Mouse (Mus musculus) kidney, adult 2 months (tissue): ENCODE measurements around the gene Gm11146.

Experiments
- CTCF ChIP-seq: fragments of 200-500 bp; conservative IDR thresholded peaks from 2 replicates; pipeline ENCODE4 v1.5.1; 2011; ENCODE audit warnings: low read depth, mild to moderate bottlenecking, control low read depth, low read length, moderate library complexity, mixed read lengths; ENCODE audit not compliant: insufficient read depth, insufficient read length
- POLR2A ChIP-seq: fragments of 200-500 bp; IDR thresholded peaks from one replicate; pipeline ENCODE4 v1.6.1; 2011; ENCODE audit warnings: low read depth, low read length, control low read depth

DNA sequence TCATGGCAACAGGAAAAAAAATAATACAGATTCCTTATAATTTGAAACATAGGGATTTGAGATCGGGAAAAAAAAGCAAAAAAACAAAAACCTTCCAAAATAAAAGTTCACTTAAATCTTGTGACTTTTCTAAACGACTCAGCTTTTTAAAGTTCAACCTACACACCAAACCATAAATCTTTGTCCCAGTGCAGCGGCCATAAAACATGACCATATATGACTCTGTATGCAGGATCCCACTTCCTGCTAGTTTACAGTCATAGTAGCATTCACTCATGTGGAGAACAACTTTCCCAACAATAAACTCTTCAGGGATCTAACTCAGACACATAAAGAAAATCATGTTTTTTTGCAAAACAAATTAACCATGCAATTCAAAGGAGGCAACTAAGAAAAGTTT lies 39.0 kb downstream of the Gm11146 start:
- TF ChIP-seq CTCF: no peak
- no peak for TF ChIP-seq POLR2A
